Mouse (Mus musculus): ENCODE results near the gene Artn. TPM values are rescaled to one million over a fixed set of nuclear protein-coding genes. Genes with fewer than 3 reads are reported as not detected.

The Artn gene
- total RNA-seq (2017): 0.55 TPM in 1 of 2 replicates, not detected in the other

DNA sequence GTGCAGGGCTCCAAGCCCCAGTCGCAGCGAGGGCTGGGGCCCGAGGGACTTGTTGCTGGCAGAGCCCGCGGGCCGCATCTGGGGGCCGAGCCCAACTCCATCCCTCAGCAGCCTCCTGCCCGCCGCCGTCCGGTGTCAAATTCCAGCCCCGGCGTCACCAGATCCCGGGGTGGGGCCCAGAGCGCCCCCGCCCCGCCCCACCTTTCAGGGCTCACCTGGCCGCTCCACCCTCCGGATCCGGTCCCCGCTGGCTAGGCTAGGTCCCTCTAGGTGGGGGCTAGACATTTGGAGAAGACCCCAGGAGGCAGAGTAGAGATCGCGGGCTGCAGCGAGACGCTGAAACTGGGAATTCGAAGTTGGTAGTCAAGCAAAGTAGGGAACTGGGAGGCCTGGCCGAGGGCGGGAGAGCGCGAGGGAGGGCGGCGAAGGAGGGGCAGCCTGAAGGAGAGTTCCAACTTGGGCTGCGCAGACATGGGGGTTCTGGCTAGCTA lies at the start of gene Artn:
Gene Artn, minus strand, starts transcription at position 373 of the 491 bp plus-strand sequence.
- no peak for ATAC-seq (replicated peaks in 1 of 2; ENCODE audit: insufficient read depth in 1 of 2, low FRiP score in 2 of 2, low TSS enrichment in 1 of 2, low read depth in 1 of 2, poor library complexity in 2 of 2, severe bottlenecking in 2 of 2)

GRCm38 (mm10) chr4:117979181-117979580 lies 49.6 kb upstream of the Artn start:
- ATAC-seq (replicated peaks in 1 of 2; ENCODE audit: insufficient read depth in 1 of 2, low FRiP score in 2 of 2, low TSS enrichment in 1 of 2, low read depth in 1 of 2, poor library complexity in 2 of 2, severe bottlenecking in 2 of 2): no peak

DNA sequence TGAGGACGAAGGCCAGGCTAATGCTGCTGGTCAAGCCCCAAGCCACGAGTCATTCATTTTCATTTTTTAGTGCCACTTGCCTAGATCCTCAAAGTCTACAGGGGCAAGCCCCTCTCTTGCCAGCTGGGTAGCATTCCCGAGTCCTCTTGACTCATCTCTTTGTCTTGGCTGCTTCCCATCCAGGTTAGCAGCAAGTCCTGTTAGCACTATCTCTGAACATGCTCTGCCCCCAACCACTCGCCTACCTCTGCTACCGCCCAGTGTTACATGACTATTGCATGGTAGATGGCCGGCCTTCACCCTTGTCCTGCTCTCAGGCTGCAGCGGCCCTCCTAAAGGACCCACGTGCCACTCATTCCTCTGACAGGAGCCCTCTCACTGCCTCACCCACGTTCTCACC lies 48.7 kb upstream of the Artn start:
- ATAC-seq (replicated peaks in 1 of 2; ENCODE audit: insufficient read depth in 1 of 2, low FRiP score in 2 of 2, low TSS enrichment in 1 of 2, low read depth in 1 of 2, poor library complexity in 2 of 2, severe bottlenecking in 2 of 2): no peak

GRCm38 (mm10) chr4:117977841-117978240 lies 48.3 kb upstream of the Artn start:
- ATAC-seq (replicated peaks in 1 of 2; ENCODE audit: insufficient read depth in 1 of 2, low FRiP score in 2 of 2, low TSS enrichment in 1 of 2, low read depth in 1 of 2, poor library complexity in 2 of 2, severe bottlenecking in 2 of 2): no peak

DNA sequence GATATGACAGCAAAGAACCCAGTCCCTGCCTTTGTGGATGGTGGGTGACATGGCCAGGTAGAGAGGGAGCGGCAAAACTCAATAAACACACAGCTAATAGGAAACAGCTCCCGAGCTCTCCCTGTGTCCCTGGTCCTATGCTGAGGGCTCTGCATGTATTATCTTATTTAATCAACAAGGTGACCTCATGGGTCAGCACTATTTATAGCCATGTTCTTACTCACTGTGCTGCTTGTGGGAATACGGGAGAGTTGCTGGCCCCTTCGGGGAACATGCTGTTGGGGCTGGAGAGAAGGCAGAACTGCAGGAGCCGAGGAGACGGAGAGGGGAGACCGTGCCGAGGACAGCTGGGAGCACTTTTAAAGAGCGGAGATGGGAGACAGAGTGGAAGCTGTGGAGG lies 47.8 kb upstream of the Artn start:
- ATAC-seq (replicated peaks in 1 of 2; ENCODE audit: insufficient read depth in 1 of 2, low FRiP score in 2 of 2, low TSS enrichment in 1 of 2, low read depth in 1 of 2, poor library complexity in 2 of 2, severe bottlenecking in 2 of 2): no peak

GRCm38 (mm10) chr4:117975820-117976219 lies 46.3 kb upstream of the Artn start:
- ATAC-seq (replicated peaks in 1 of 2; ENCODE audit: insufficient read depth in 1 of 2, low FRiP score in 2 of 2, low TSS enrichment in 1 of 2, low read depth in 1 of 2, poor library complexity in 2 of 2, severe bottlenecking in 2 of 2): no peak

GRCm38 (mm10) chr4:117974719-117975118 lies 45.2 kb upstream of the Artn start:
- ATAC-seq (replicated peaks in 1 of 2; ENCODE audit: insufficient read depth in 1 of 2, low FRiP score in 2 of 2, low TSS enrichment in 1 of 2, low read depth in 1 of 2, poor library complexity in 2 of 2, severe bottlenecking in 2 of 2): no peak

DNA sequence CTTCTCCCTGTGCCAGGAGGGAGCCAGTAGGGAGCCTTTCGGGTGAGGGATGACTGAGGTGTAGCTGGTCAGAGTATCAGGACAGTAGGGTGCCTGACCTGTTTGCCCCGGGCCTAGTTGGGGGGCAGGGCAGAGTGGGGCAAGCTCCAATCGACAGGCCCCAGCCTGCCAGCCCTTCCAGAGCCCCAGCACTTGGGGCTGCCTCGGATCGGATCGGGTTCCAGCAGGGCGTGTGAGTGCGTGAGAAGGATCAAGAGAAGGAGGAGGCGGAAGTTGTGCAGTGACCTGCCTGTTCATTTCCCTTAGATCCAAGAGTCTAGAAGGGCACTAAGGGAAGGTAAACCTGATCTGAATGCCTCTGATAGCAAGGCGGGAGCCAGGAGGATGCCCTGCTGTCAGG lies 43.4 kb upstream of the Artn start:
- no peak for ATAC-seq (replicated peaks in 1 of 2; ENCODE audit: insufficient read depth in 1 of 2, low FRiP score in 2 of 2, low TSS enrichment in 1 of 2, low read depth in 1 of 2, poor library complexity in 2 of 2, severe bottlenecking in 2 of 2)

DNA sequence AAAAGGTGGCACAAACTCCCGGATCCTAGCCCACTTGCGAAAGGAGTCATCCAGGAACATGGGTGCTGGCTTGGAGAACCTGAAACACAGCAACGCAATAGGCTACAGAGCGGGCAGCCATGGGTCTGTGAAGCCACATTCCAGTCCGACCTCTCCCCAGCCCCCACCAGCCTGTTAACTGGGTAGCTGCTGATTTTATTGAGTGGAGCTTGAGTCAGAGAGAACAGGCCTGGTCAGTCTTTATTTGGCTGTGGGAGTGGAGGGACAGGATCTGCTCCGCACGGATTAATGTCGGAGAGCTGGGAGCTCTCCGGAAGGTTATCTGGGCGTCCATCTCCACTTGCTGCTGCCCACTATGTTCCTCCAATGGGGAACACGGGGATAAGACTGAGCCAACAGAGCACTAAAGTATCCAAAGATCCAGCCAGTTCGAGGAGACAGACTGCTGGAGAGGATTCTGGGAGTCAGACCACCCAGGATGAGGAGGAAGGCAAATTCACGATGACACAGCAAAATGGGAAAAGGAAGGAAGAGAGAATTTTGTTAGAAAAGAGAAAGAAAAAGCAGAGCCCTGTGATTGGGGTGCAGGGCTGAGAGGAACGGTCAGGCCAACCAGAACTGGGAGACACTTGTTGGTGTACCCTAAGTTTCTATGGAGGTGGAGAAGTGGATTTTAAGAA lies 34.9 kb upstream of the Artn start:
- no peak for ATAC-seq (replicated peaks in 1 of 2; ENCODE audit: insufficient read depth in 1 of 2, low FRiP score in 2 of 2, low TSS enrichment in 1 of 2, low read depth in 1 of 2, poor library complexity in 2 of 2, severe bottlenecking in 2 of 2)

DNA sequence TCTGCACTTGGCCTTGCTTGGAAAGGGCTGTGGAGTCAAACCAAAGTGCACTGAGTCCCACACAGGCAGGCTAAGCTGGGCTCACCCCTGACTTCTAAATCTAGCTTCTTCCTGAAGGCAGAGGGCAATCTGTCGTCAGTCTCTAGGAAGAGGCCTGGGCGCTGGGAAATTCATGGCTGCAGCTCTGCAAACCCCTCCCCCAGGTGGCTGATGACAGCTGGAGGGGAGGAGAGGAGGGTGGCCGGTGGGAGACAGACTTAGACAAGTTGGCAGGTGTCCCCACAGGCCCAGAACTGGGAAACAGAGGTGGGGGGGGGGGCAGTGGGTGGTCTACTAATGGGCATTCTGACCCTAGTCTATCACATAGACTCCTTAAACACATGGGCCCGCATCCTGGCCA lies 27.9 kb upstream of the Artn start:
- no peak for ATAC-seq (replicated peaks in 1 of 2; ENCODE audit: insufficient read depth in 1 of 2, low FRiP score in 2 of 2, low TSS enrichment in 1 of 2, low read depth in 1 of 2, poor library complexity in 2 of 2, severe bottlenecking in 2 of 2)

DNA sequence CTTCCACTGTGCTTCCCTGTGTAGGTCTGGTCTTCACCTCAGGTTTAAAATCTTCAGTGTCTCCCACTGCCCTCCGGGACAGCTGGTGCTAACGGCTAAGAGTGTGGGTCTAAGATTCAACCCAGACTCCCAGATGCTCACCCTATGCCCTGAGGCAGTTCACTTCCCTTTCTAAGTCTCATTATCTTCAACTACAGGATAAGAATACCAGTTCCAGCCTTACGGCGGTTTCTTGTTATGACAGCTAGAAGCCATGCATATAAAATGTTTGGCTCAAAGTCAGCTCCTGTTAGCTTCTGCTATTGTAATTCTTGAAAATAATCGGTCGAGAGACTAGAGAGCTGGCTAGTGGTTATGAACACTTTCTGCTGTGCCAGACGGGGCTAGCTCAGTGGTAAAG lies 17.9 kb upstream of the Artn start:
- no peak for ATAC-seq (replicated peaks in 1 of 2; ENCODE audit: insufficient read depth in 1 of 2, low FRiP score in 2 of 2, low TSS enrichment in 1 of 2, low read depth in 1 of 2, poor library complexity in 2 of 2, severe bottlenecking in 2 of 2)

DNA sequence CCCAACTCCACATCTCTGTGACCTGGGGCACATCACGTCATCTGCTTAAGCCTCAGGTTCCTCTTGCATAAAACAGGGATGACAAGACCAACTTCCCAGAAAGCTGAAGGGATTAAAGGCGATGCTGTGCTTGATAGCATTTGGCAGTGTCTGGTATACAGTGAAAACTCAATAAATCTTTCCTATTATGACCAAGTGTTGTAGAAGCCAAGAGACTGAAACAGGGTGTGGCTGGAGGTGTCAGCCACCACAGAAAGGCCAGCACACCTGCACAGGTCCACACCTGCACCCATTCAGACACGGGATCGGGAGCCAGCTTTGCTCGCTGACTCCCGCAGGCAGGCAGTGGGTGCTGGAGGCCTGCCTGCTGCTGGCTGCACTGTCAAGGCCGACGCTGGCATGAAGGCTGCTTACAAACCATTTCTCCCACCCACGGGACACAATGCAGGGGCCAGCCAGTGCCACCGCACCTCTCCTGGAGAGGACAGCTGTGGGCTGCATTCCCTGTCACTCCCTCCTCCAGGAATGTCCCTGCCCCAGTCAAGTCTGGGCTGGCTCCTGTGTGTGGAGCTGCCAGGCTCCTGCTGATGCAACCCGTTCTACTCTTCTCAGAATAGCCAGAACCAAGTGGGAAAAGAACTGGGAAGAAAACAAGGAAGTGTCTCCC lies 17.2 kb upstream of the Artn start:
- ATAC-seq (replicated peaks in 1 of 2; ENCODE audit: insufficient read depth in 1 of 2, low FRiP score in 2 of 2, low TSS enrichment in 1 of 2, low read depth in 1 of 2, poor library complexity in 2 of 2, severe bottlenecking in 2 of 2): no peak

DNA sequence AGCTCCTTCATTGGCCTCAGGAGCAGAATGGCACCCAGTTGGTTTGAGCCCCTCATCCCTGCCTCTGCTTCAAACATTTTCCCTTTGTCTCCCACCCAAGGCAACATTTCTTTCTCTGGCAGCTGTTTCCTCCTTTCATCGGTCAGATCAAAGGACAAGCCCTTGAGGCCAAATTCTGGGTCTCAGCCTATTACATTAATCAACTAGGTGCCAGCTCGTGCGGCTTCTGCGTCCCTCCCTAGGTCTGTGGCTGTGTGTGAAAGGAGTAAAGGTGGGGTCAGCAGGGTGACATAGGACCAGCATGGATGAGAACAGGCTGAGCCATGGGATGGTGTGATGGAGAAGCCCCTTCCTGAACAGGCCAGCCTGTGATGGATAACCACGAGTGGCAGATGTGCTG lies 13.8 kb upstream of the Artn start:
- no peak for ATAC-seq (replicated peaks in 1 of 2; ENCODE audit: insufficient read depth in 1 of 2, low FRiP score in 2 of 2, low TSS enrichment in 1 of 2, low read depth in 1 of 2, poor library complexity in 2 of 2, severe bottlenecking in 2 of 2)

GRCm38 (mm10) chr4:117936964-117937363 lies 7.4 kb upstream of the Artn start:
- no peak for ATAC-seq (replicated peaks in 1 of 2; ENCODE audit: insufficient read depth in 1 of 2, low FRiP score in 2 of 2, low TSS enrichment in 1 of 2, low read depth in 1 of 2, poor library complexity in 2 of 2, severe bottlenecking in 2 of 2)

DNA sequence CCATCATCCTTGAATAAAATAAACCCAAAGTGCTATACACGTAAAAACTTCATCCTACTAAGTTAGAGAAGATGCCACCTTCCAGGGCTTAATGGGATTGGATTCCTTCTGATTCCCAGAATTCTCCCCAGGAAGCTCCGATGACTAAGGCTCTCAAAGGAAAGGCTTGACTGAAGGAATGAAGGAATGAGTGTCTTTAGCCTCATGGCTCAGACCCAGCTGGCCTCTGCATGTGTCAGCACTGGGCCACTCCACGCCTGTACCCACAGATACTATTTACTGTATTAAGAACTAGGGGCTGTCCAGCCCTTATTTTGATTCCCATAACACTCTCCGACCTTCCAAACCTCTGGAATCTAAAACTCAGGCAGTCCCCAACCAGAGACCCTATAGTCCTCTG lies 4.5 kb upstream of the Artn start:
- ATAC-seq (replicated peaks in 1 of 2; ENCODE audit: insufficient read depth in 1 of 2, low FRiP score in 2 of 2, low TSS enrichment in 1 of 2, low read depth in 1 of 2, poor library complexity in 2 of 2, severe bottlenecking in 2 of 2): no peak

DNA sequence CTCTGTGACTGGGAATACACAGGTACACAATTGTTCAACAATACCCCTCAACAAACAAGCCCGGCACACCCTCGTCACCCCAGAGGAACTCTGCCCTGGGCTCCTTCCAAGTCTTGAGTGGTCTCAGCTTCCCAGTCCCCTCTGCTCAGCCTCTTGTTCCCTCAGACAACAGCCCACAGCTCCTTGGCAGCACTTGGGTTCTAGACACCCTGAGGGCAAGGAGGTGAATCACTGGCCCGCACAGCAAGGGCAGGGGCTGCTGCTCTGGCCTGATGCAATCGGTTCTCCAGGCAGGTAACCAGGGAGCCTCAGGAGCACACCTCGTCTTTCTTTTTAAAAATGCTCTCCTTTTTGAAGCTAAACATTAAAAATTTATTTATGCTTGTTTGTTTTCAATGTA lies 3.7 kb upstream of the Artn start:
- ATAC-seq (replicated peaks in 1 of 2; ENCODE audit: insufficient read depth in 1 of 2, low FRiP score in 2 of 2, low TSS enrichment in 1 of 2, low read depth in 1 of 2, poor library complexity in 2 of 2, severe bottlenecking in 2 of 2): no peak

DNA sequence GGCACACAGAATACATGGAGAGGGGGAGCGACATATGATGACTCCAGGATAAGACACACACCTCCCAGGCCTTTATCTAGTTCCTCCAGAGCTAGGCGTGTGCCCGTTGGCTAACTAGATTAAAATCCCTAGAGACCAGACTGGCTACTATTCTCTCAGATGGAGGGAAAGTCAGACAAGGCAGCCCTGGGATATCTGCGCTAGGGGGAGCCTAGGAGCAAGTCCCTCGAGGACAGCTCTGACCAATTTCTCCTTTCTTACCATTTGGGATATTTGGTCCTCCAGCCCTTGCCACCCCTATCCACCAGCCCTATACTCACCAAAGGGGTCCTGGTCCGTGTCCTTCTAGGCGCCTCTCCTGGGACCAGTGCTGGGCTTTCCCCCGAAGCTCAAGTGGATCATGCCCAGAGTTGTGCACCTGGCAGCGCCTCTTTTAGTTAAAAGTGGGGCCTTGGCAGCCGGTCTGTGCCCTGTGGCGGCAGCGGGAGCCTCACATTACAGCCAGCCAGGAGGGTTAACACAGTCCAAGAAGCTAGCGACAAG lies 793 bp downstream of the Artn start:
- peak; percentile 40 to 54; a peak in 2 of 4 replicates for ATAC-seq (replicated peaks in 1 of 2; ENCODE audit: insufficient read depth in 1 of 2, low FRiP score in 2 of 2, low TSS enrichment in 1 of 2, low read depth in 1 of 2, poor library complexity in 2 of 2, severe bottlenecking in 2 of 2)

DNA sequence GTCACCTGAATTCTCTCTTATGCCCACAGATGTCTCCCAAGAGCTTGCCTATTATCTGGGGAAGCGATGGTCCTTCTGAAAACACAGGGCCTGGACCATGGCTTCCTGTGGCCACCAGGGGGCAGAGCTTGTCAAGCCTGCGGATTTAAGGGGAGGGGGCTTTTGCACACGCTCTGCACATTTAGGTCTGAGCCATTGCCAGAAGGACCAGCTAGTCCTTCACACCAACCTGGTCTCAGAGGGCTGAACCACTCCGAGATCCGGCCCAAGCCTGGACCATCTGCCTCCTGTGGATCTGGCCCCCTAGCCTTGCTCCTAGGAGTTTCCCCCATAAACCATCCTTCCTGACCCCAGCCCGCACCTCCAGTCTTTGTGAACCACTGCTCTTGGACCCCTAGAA lies 1.3 kb downstream of the Artn start:
- ATAC-seq (replicated peaks in 1 of 2; ENCODE audit: insufficient read depth in 1 of 2, low FRiP score in 2 of 2, low TSS enrichment in 1 of 2, low read depth in 1 of 2, poor library complexity in 2 of 2, severe bottlenecking in 2 of 2): 0 out of 4 replicates have a peak, but pooled peaks of 1 of the 2 experiments have one; percentile 33

Measured in hematopoietic stem cell, adult 5-6 weeks (primary cell).